Mouse (Mus musculus): ENCODE measurements around the gene Mas1. TPM values are rescaled to one million over a fixed set of nuclear protein-coding genes. Genes with fewer than 3 reads are reported as not detected.

The Mas1 gene
- polyA plus RNA-seq, 1 experiment from 2014 or later = 0.19 TPM

GRCm38 (mm10) chr17:12859006-12859520 is 8.9 kb downstream of the Mas1 start:
- H3K27ac ChIP-seq (ENCODE audit: low read depth, low read length) = no peak overlapping the region
- H3K9ac ChIP-seq (ENCODE audit: low read length) = no peak overlapping the region
- H3K4me2 ChIP-seq (ENCODE audit: low read depth) = no peak overlapping the region
- H3K36me3 ChIP-seq (ENCODE audit: control insufficient read depth, insufficient read depth, low read length) = no peaks in the 10 kb centered on the region
- H3K4me1 ChIP-seq (ENCODE audit: control insufficient read depth, insufficient read depth, low read length) = no peaks in the 10 kb centered on the region
- 83% methylated on average over 8 of the region's 8 CpGs for WGBS
- ATAC-seq (ENCODE audit: insufficient read depth, low FRiP score, low TSS enrichment) (no peak), DNase-seq (ENCODE audit: low spot score) (no peak)
- H3K27me3 ChIP-seq (ENCODE audit: control insufficient read depth, insufficient read depth, low read length) = no peaks in the 10 kb centered on the region
- no peak overlapping the region for H3K4me3 ChIP-seq (ENCODE audit: low read depth, low read length)
- H3K9me3 ChIP-seq (ENCODE audit: control insufficient read depth, low read length) = no peaks in the 10 kb centered on the region

- ATAC-seq (ENCODE audit: insufficient read depth, low FRiP score, low TSS enrichment) (no peak), DNase-seq (ENCODE audit: low spot score) (no peak)
- no peak overlapping the region for H3K4me2 ChIP-seq (ENCODE audit: low read depth)
- H3K36me3 ChIP-seq (ENCODE audit: control insufficient read depth, insufficient read depth, low read length) = no peaks in the 10 kb centered on the region
- H3K27ac ChIP-seq (ENCODE audit: low read depth, low read length) = no peak overlapping the region
- no peaks in the 10 kb centered on the region for H3K9me3 ChIP-seq (ENCODE audit: control insufficient read depth, low read length)
- no peaks in the 10 kb centered on the region for H3K4me1 ChIP-seq (ENCODE audit: control insufficient read depth, insufficient read depth, low read length)
- H3K27me3 ChIP-seq (ENCODE audit: control insufficient read depth, insufficient read depth, low read length) = no peaks in the 10 kb centered on the region
- 49% methylated on average over 4 of the region's 4 CpGs for WGBS
- no peak overlapping the region for H3K4me3 ChIP-seq (ENCODE audit: low read depth, low read length)
- no peak overlapping the region for H3K9ac ChIP-seq (ENCODE audit: low read length)
These were observed 9.9 kb downstream of the Mas1 start for GRCm38 (mm10) chr17:12858072-12858471.

- no peaks in the 10 kb centered on the region for H3K27me3 ChIP-seq (ENCODE audit: control insufficient read depth, insufficient read depth, low read length)
- WGBS = 60% methylated on average over 3 of the region's 3 CpGs
- H3K4me1 ChIP-seq (ENCODE audit: control insufficient read depth, insufficient read depth, low read length) = no peaks in the 10 kb centered on the region
- H3K4me2 ChIP-seq (ENCODE audit: low read depth) = no peak overlapping the region
- DNase-seq (ENCODE audit: low spot score) (no peak), ATAC-seq (ENCODE audit: insufficient read depth, low FRiP score, low TSS enrichment) (no peak)
- H3K27ac ChIP-seq (ENCODE audit: low read depth, low read length) = no peak overlapping the region
- no peak overlapping the region for H3K9ac ChIP-seq (ENCODE audit: low read length)
- H3K9me3 ChIP-seq (ENCODE audit: control insufficient read depth, low read length) = no peaks in the 10 kb centered on the region
- H3K36me3 ChIP-seq (ENCODE audit: control insufficient read depth, insufficient read depth, low read length) = no peaks in the 10 kb centered on the region
- no peak overlapping the region for H3K4me3 ChIP-seq (ENCODE audit: low read depth, low read length)
These were observed 10.5 kb downstream of the Mas1 start for GRCm38 (mm10) chr17:12857395-12857794.

GRCm38 (mm10) chr17:12854386-12854785 is 13.6 kb downstream of the Mas1 start:
- Histone ChIP-seq H3K9me3 (ENCODE audit: control insufficient read depth, low read length) (no peaks in the 10 kb centered on the region), H3K36me3 (ENCODE audit: control insufficient read depth, insufficient read depth, low read length) (no peaks in the 10 kb centered on the region), H3K4me3 (ENCODE audit: low read depth, low read length) (no peak overlapping the region), H3K27me3 (ENCODE audit: control insufficient read depth, insufficient read depth, low read length) (no peaks in the 10 kb centered on the region), H3K4me2 (ENCODE audit: low read depth) (no peak overlapping the region), H3K9ac (ENCODE audit: low read length) (no peak overlapping the region), H3K27ac (ENCODE audit: low read depth, low read length) (no peak overlapping the region), H3K4me1 (ENCODE audit: control insufficient read depth, insufficient read depth, low read length) (no peaks in the 10 kb centered on the region)
- ATAC-seq (ENCODE audit: insufficient read depth, low FRiP score, low TSS enrichment) (no peak), DNase-seq (ENCODE audit: low spot score) (no peak)
- WGBS = 91% methylated on average over 11 of the region's 11 CpGs

- Histone ChIP-seq H3K27ac (ENCODE audit: low read depth, low read length) (no peak overlapping the region), H3K9me3 (ENCODE audit: control insufficient read depth, low read length) (no peaks in the 10 kb centered on the region), H3K4me1 (ENCODE audit: control insufficient read depth, insufficient read depth, low read length) (no peaks in the 10 kb centered on the region), H3K9ac (ENCODE audit: low read length) (no peak overlapping the region), H3K27me3 (ENCODE audit: control insufficient read depth, insufficient read depth, low read length) (no peaks in the 10 kb centered on the region), H3K4me3 (ENCODE audit: low read depth, low read length) (no peak overlapping the region), H3K36me3 (ENCODE audit: control insufficient read depth, insufficient read depth, low read length) (no peaks in the 10 kb centered on the region), H3K4me2 (ENCODE audit: low read depth) (no peak overlapping the region)
- ATAC-seq (ENCODE audit: insufficient read depth, low FRiP score, low TSS enrichment) (no peak), DNase-seq (ENCODE audit: low spot score) (no peak)
- WGBS = 86% methylated on average over 2 of the region's 2 CpGs
These were observed 14.1 kb downstream of the Mas1 start for GRCm38 (mm10) chr17:12853821-12854220.

- no peak overlapping the region for H3K9ac ChIP-seq (ENCODE audit: low read length)
- no peaks in the 10 kb centered on the region for H3K9me3 ChIP-seq (ENCODE audit: control insufficient read depth, low read length)
- no peak overlapping the region for H3K27ac ChIP-seq (ENCODE audit: low read depth, low read length)
- no peak for ATAC-seq (ENCODE audit: insufficient read depth, low FRiP score, low TSS enrichment)
- no peak overlapping the region for H3K4me2 ChIP-seq (ENCODE audit: low read depth)
- WGBS = 79% methylated on average over 11 of the region's 11 CpGs
- H3K36me3 ChIP-seq (ENCODE audit: control insufficient read depth, insufficient read depth, low read length) = no peaks in the 10 kb centered on the region
- H3K4me3 ChIP-seq (ENCODE audit: low read depth, low read length) = no peak overlapping the region
- no peaks in the 10 kb centered on the region for H3K4me1 ChIP-seq (ENCODE audit: control insufficient read depth, insufficient read depth, low read length)
- no peaks in the 10 kb centered on the region for H3K27me3 ChIP-seq (ENCODE audit: control insufficient read depth, insufficient read depth, low read length)
- DNase-seq (ENCODE audit: low spot score) = no peak
These were observed 16.3 kb downstream of the Mas1 start for GRCm38 (mm10) chr17:12851689-12852088.

GRCm38 (mm10) chr17:12849778-12850382 is 18.1 kb downstream of the Mas1 start:
- Histone ChIP-seq H3K4me1 (ENCODE audit: control insufficient read depth, insufficient read depth, low read length) (no peaks in the 10 kb centered on the region), H3K27ac (ENCODE audit: low read depth, low read length) (no peak overlapping the region), H3K9ac (ENCODE audit: low read length) (no peak overlapping the region), H3K4me3 (ENCODE audit: low read depth, low read length) (no peak overlapping the region), H3K36me3 (ENCODE audit: control insufficient read depth, insufficient read depth, low read length) (no peaks in the 10 kb centered on the region), H3K9me3 (ENCODE audit: control insufficient read depth, low read length) (no peaks in the 10 kb centered on the region), H3K27me3 (ENCODE audit: control insufficient read depth, insufficient read depth, low read length) (no peaks in the 10 kb centered on the region), H3K4me2 (ENCODE audit: low read depth) (no peak overlapping the region)
- DNase-seq (ENCODE audit: low spot score) (no peak), ATAC-seq (ENCODE audit: insufficient read depth, low FRiP score, low TSS enrichment) (no peak)
- WGBS = 91% methylated on average over 8 of the region's 8 CpGs

GRCm38 (mm10) chr17:12847736-12848135 is 20.2 kb downstream of the Mas1 start:
- no peak overlapping the region for H3K4me2 ChIP-seq (ENCODE audit: low read depth)
- H3K27ac ChIP-seq (ENCODE audit: low read depth, low read length) = no peak overlapping the region
- no peaks in the 10 kb centered on the region for H3K36me3 ChIP-seq (ENCODE audit: control insufficient read depth, insufficient read depth, low read length)
- ATAC-seq (ENCODE audit: insufficient read depth, low FRiP score, low TSS enrichment) (no peak), DNase-seq (ENCODE audit: low spot score) (no peak)
- no peak overlapping the region for H3K9ac ChIP-seq (ENCODE audit: low read length)
- H3K4me3 ChIP-seq (ENCODE audit: low read depth, low read length) = no peak overlapping the region
- no peaks in the 10 kb centered on the region for H3K9me3 ChIP-seq (ENCODE audit: control insufficient read depth, low read length)
- H3K27me3 ChIP-seq (ENCODE audit: control insufficient read depth, insufficient read depth, low read length) = no peaks in the 10 kb centered on the region
- H3K4me1 ChIP-seq (ENCODE audit: control insufficient read depth, insufficient read depth, low read length) = no peaks in the 10 kb centered on the region
- WGBS = 58% methylated on average over 4 of the region's 4 CpGs

GRCm38 (mm10) chr17:12846474-12846873 is 21.5 kb downstream of the Mas1 start:
- 80% methylated on average over 5 of the region's 5 CpGs for WGBS
- no peak for DNase-seq (ENCODE audit: low spot score)
- H3K27me3 ChIP-seq (ENCODE audit: control insufficient read depth, insufficient read depth, low read length) = no peaks in the 10 kb centered on the region
- no peaks in the 10 kb centered on the region for H3K4me1 ChIP-seq (ENCODE audit: control insufficient read depth, insufficient read depth, low read length)
- H3K27ac ChIP-seq (ENCODE audit: low read depth, low read length) = no peak overlapping the region
- H3K9me3 ChIP-seq (ENCODE audit: control insufficient read depth, low read length) = no peaks in the 10 kb centered on the region
- no peak overlapping the region for H3K4me2 ChIP-seq (ENCODE audit: low read depth)
- ATAC-seq (ENCODE audit: insufficient read depth, low FRiP score, low TSS enrichment) = no peak
- no peak overlapping the region for H3K9ac ChIP-seq (ENCODE audit: low read length)
- H3K4me3 ChIP-seq (ENCODE audit: low read depth, low read length) = no peak overlapping the region
- no peaks in the 10 kb centered on the region for H3K36me3 ChIP-seq (ENCODE audit: control insufficient read depth, insufficient read depth, low read length)

Data from neural tube, embryonic 11.5 days (tissue).